ENCODE assay signal across 8 mouse cellular contexts in the genomic region with DNA sequence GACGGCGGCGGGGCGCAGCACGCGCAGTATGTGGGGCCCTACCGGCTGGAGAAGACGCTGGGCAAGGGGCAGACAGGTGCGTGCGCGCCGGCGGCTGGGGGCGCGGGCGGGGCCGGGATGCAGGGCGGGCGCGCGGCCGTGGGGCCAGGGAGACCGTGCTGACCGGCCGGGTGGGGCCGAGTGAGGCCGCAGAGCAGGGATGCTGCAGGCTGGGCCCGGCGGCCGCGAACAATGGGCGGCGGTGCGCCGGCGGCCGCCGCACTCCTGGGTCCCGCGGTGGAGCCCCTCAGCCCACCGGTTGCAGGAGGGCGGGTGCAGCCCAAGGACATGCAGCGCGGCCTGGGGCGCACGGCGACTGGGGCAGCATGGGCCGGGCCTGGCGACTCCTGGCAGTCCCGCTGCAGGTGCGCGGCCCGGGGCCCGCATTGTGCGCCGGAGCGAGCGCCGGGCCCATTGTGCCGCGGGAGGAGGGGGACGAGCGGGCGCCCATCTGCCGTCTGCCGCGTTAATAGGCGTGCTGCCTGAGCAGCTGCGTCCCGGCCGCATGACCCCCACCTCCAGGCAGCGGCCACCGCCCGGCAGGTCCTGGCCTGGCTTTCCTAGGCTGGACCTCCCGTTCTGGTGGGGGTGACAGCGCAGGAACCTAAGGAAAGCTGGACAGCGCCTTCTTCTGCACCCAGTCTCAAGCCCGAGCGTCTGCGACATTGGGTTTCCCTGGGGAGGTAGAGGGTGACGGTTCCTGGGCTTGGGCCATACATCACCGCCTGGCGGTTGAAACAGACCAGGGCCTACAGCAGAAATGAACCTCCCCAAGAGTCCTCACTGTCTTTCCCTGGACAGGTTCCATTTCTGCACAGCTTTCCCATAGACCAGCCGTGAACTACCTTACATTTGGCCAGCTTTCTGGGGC. TPM values are rescaled to one million over a fixed set of nuclear protein-coding genes. Genes with fewer than 3 reads are reported as not detected.
DNase-seq lines count a peak whose midpoint lies in the region; ATAC-seq and TF ChIP-seq lines count a peak whose summit lies in the region.

No protein-coding gene starts in this region.

- peaks cover 7% of the 10 kb centered on the region; the same call in 1 of the 2 replicates for H3K4me1 ChIP-seq in kidney, embryonic 14.5 days (ENCODE audit: control insufficient read depth, insufficient read depth, low read length)
- H3K4me1 ChIP-seq in embryonic facial prominence, embryonic 11.5 days (ENCODE audit: control insufficient read depth, insufficient read depth, low read length), result no peaks in the 10 kb centered on the region; the same call in none of the 2 replicates
- peaks cover 81% of the 10 kb centered on the region for H3K4me1 ChIP-seq in hindbrain, embryonic 15.5 days (replicated peaks)
- no peaks in the 10 kb centered on the region for H3K4me1 ChIP-seq in lung, postnatal 0 days (ENCODE audit: insufficient read depth, low read depth, low read length)
- peaks cover 3% of the 10 kb centered on the region for H3K4me1 ChIP-seq in small intestine, adult 2 months (ENCODE audit: control insufficient read depth, insufficient read depth, insufficient read length, low read length)

- H3K4me2 ChIP-seq in kidney, embryonic 14.5 days (replicated peaks; ENCODE audit: low read depth, low read length), result peak overlapping the region; percentile 86
- peak overlapping the region; percentile 89 for H3K4me2 ChIP-seq in embryonic facial prominence, embryonic 11.5 days (ENCODE audit: low read depth, low read length)
- H3K4me2 ChIP-seq in hindbrain, embryonic 15.5 days, result peak overlapping the region; percentile 80
- H3K4me2 ChIP-seq in lung, postnatal 0 days (replicated peaks; ENCODE audit: low read depth, low read length), result peak overlapping the region; percentile 77

- peak; percentile 33 for TF ChIP-seq CTCF in lung, postnatal 0 days (IDR thresholded peaks at IDR 0.05)
- no peak for TF ChIP-seq CTCF in small intestine, adult 2 months (IDR thresholded peaks at IDR 0.05; ENCODE audit: extremely low read depth, insufficient read length, insufficient replicate concordance, low read depth, low read length)

- DNase-seq in kidney, postnatal 25 days, result no peak
- peak; percentile 19 for DNase-seq in adrenal gland, postnatal 10 days
- peak; percentile 33 for DNase-seq in embryonic facial prominence, embryonic 11.5 days (ENCODE audit: low spot score)
- peak; percentile 6 for DNase-seq in lung, postnatal 0 days (ENCODE audit: low spot score)
- DNase-seq in gastrocnemius, postnatal 36 days, result no peak

- ATAC-seq in kidney, embryonic 14.5 days (ENCODE audit: low FRiP score, low TSS enrichment), result peak; percentile 56
- peak; percentile 53 for ATAC-seq in embryonic facial prominence, embryonic 11.5 days (replicated peaks; ENCODE audit: insufficient number of reproducible peaks, low FRiP score, low TSS enrichment, low read depth)
- peak; percentile 24 for ATAC-seq in hindbrain, embryonic 15.5 days (ENCODE audit: low FRiP score, low read depth)
- no peak; the same call in 1 of the 2 replicates for ATAC-seq in lung, postnatal 0 days

- peaks cover 57% of the 10 kb centered on the region for H3K27me3 ChIP-seq in kidney, embryonic 14.5 days (ENCODE audit: control insufficient read depth, insufficient read depth, low read length)
- peaks cover 49% of the 10 kb centered on the region for H3K27me3 ChIP-seq in embryonic facial prominence, embryonic 11.5 days (ENCODE audit: control insufficient read depth, insufficient read depth, low read length)
- H3K27me3 ChIP-seq in hindbrain, embryonic 15.5 days, result no peaks in the 10 kb centered on the region
- peaks cover 47% of the 10 kb centered on the region for H3K27me3 ChIP-seq in lung, postnatal 0 days (replicated peaks; ENCODE audit: insufficient read depth, low read length)
- H3K27me3 ChIP-seq in small intestine, adult 2 months (ENCODE audit: control insufficient read depth, insufficient read depth, low read length), result peaks cover 35% of the 10 kb centered on the region

- intact Hi-C loops in gastrocnemius, postnatal 36 days (cut with DNase I), result no loop called here

- under 1% methylated on average over 56 of the region's 84 CpGs for WGBS in kidney, embryonic 14.5 days
- WGBS in embryonic facial prominence, embryonic 11.5 days, result under 1% methylated on average over 42 of the region's 84 CpGs
- WGBS in hindbrain, embryonic 15.5 days, result under 1% methylated on average over 73 of the region's 84 CpGs
- 2% methylated on average over 38 of the region's 84 CpGs for WGBS in lung, postnatal 0 days
- 2% methylated on average over 84 of the region's 84 CpGs for WGBS in small intestine, adult 2 months

- H3K9me3 ChIP-seq in kidney, embryonic 14.5 days (ENCODE audit: control insufficient read depth, low read length), result no peaks in the 10 kb centered on the region
- no peaks in the 10 kb centered on the region for H3K9me3 ChIP-seq in embryonic facial prominence, embryonic 11.5 days (replicated peaks; ENCODE audit: control insufficient read depth, low read length)
- no peaks in the 10 kb centered on the region for H3K9me3 ChIP-seq in hindbrain, embryonic 15.5 days
- H3K9me3 ChIP-seq in lung, postnatal 0 days (ENCODE audit: low read length), result no peaks in the 10 kb centered on the region

- no peak for TF ChIP-seq EP300 in lung, postnatal 0 days (IDR thresholded peaks at IDR 0.05)

- peak overlapping the region; percentile 53 for H3K9ac ChIP-seq in kidney, embryonic 14.5 days (ENCODE audit: low read depth, low read length)
- peak overlapping the region; percentile 72 for H3K9ac ChIP-seq in embryonic facial prominence, embryonic 11.5 days (replicated peaks; ENCODE audit: low read length)
- H3K9ac ChIP-seq in hindbrain, embryonic 15.5 days, result peak overlapping the region; percentile 93
- no peak overlapping the region for H3K9ac ChIP-seq in lung, postnatal 0 days (replicated peaks; ENCODE audit: low read depth)

- no peaks in the 10 kb centered on the region for H3K36me3 ChIP-seq in kidney, embryonic 14.5 days (ENCODE audit: control insufficient read depth, insufficient read depth, low read length)
- H3K36me3 ChIP-seq in embryonic facial prominence, embryonic 11.5 days (replicated peaks; ENCODE audit: control insufficient read depth, insufficient read depth, low read depth, low read length), result no peaks in the 10 kb centered on the region
- 0 out of 2 replicates have a peak, but pooled peaks cover 5% of the 10 kb centered on the region for H3K36me3 ChIP-seq in hindbrain, embryonic 15.5 days
- H3K36me3 ChIP-seq in lung, postnatal 0 days (ENCODE audit: insufficient read depth, low read length), result no peaks in the 10 kb centered on the region
- H3K36me3 ChIP-seq in small intestine, adult 2 months (ENCODE audit: control insufficient read depth, insufficient read depth, low read length), result no peaks in the 10 kb centered on the region

- H3K27ac ChIP-seq in kidney, embryonic 14.5 days (ENCODE audit: low read depth, low read length), result no peak overlapping the region
- peak overlapping the region; percentile 65 for H3K27ac ChIP-seq in embryonic facial prominence, embryonic 11.5 days (replicated peaks; ENCODE audit: low read depth, low read length)
- peak overlapping the region; percentile 97 for H3K27ac ChIP-seq in hindbrain, embryonic 15.5 days (replicated peaks)
- no peak overlapping the region for H3K27ac ChIP-seq in lung, postnatal 0 days (ENCODE audit: low read length)
- no peak overlapping the region for H3K27ac ChIP-seq in small intestine, adult 2 months (ENCODE audit: insufficient read depth, low read depth, low read length)

- H3K4me3 ChIP-seq in kidney, embryonic 14.5 days (ENCODE audit: low read length), result peak overlapping the region; percentile 48
- peak overlapping the region; percentile 52 for H3K4me3 ChIP-seq in embryonic facial prominence, embryonic 11.5 days (ENCODE audit: low read depth, low read length)
- peak overlapping the region; percentile 86 for H3K4me3 ChIP-seq in hindbrain, embryonic 15.5 days
- peak overlapping the region; percentile 39 for H3K4me3 ChIP-seq in lung, postnatal 0 days (ENCODE audit: low read depth, low read length)
- H3K4me3 ChIP-seq in small intestine, adult 2 months (ENCODE audit: low read depth, low read length), result peak overlapping the region; percentile 55

- no peak for TF ChIP-seq POLR2A in small intestine, adult 2 months (IDR thresholded peaks at IDR 0.05; ENCODE audit: low read depth, low read length)

RNA-seq across cellular contexts. Expression of gene Brsk2, which starts 0.8 kb away (rescaled TPM):
- 0.46 and 0.69 TPM in 2 replicates for polyA plus RNA-seq in kidney, embryonic 14.5 days (2014; fragmentation: Nextera tagmentation; extraction: Ambion mirVana)
- 1 to 10 TPM; 2.8 to 4.7 TPM for total RNA-seq in adrenal gland, postnatal 10 days (2021)
- polyA plus RNA-seq in embryonic facial prominence, embryonic 11.5 days (2014; fragmentation: Nextera tagmentation; extraction: Ambion mirVana), result 2.4 and 2.8 TPM in 2 replicates
- polyA plus RNA-seq in hindbrain, embryonic 15.5 days (2015; fragmentation: Nextera tagmentation; extraction: Ambion mirVana), result 20.6 and 23.1 TPM in 2 replicates
- 0.39 and 0.88 TPM in 2 replicates for polyA plus RNA-seq in lung, postnatal 0 days (2015; fragmentation: Nextera tagmentation; extraction: Ambion mirVana)
- polyA plus RNA-seq in small intestine, adult 2 months (2012; rRNA removed), result 0.51 and 5.3 TPM in 2 replicates
- under 1 TPM; 0.10 to 0.37 TPM for total RNA-seq in gastrocnemius, postnatal 36 days (2021)

RNA-seq across cellular contexts. Expression of gene Tollip, which starts 32.1 kb away (rescaled TPM):
- 21.0 and 45.8 TPM in 2 replicates for polyA plus RNA-seq in kidney, embryonic 14.5 days (2014; fragmentation: Nextera tagmentation; extraction: Ambion mirVana)
- 10 to 100 TPM; 43.0 to 49.4 TPM for total RNA-seq in adrenal gland, postnatal 10 days (2021)
- polyA plus RNA-seq in embryonic facial prominence, embryonic 11.5 days (2014; fragmentation: Nextera tagmentation; extraction: Ambion mirVana), result 39.3 and 45.1 TPM in 2 replicates
- 75.7 and 80.3 TPM in 2 replicates for polyA plus RNA-seq in hindbrain, embryonic 15.5 days (2015; fragmentation: Nextera tagmentation; extraction: Ambion mirVana)
- polyA plus RNA-seq in lung, postnatal 0 days (2015; fragmentation: Nextera tagmentation; extraction: Ambion mirVana), result 44.6 and 46.4 TPM in 2 replicates
- polyA plus RNA-seq in small intestine, adult 2 months (2012; rRNA removed), result 47.4 and 142 TPM in 2 replicates
- total RNA-seq in gastrocnemius, postnatal 36 days (2021), result 10 to 100 TPM; 26.0 to 31.0 TPM

Comparison
In these comparisons a context has a peak if more than half of its experiments do, and no peak if none do; other contexts are left out.
1. H3K27ac ChIP-seq: peak in embryonic facial prominence, embryonic 11.5 days (single experiment) and hindbrain, embryonic 15.5 days (single experiment); none in kidney, embryonic 14.5 days (single experiment), lung, postnatal 0 days (single experiment) and small intestine, adult 2 months (single experiment).
2. DNase-seq: peak in adrenal gland, postnatal 10 days (single experiment), embryonic facial prominence, embryonic 11.5 days (single experiment) and lung, postnatal 0 days (single experiment); none in kidney, postnatal 25 days (0 of 2) and gastrocnemius, postnatal 36 days (0 of 2).
3. Peak in every context shown above with its lines, with median percentiles within 50 percentile points of each other: H3K4me2 ChIP-seq and H3K4me3 ChIP-seq.